Mouse (Mus musculus) MEL (cell line): ENCODE measurements around the gene Hist3h2a.

Source experiments
- CTCF ChIP-seq, 3 experiments: IDR thresholded peaks in 2 of 3; conservative IDR thresholded peaks in 1 of 3; 2 replicates each; pipeline ENCODE4 v1.5.1; 2011 to 2012; ENCODE audit warnings: low read length in 3 of 3, low read depth in 2 of 3, mild to moderate bottlenecking in 2 of 3, improper control_type of control experiment in 1 of 3, inconsistent platforms in 1 of 3, mixed read lengths in 1 of 3, moderate library complexity in 1 of 3; ENCODE audit not compliant: control insufficient read depth in 1 of 3, insufficient read depth in 1 of 3, poor library complexity in 1 of 3, severe bottlenecking in 1 of 3
- MAX ChIP-seq: IDR thresholded peaks from 2 replicates; pipeline ENCODE4 v1.6.1; 2011; ENCODE audit warnings: low read length, improper control_type of control experiment
- POLR2A ChIP-seq, 2 experiments: IDR thresholded peaks; 2 replicates each; pipeline ENCODE4 v1.6.1; 2011 to 2012; ENCODE audit warnings: low read length in 2 of 2, mild to moderate bottlenecking in 2 of 2, control low read depth in 1 of 2, improper control_type of control experiment in 1 of 2, low read depth in 1 of 2, moderate library complexity in 1 of 2; ENCODE audit not compliant: control insufficient read depth in 1 of 2, insufficient read depth in 1 of 2, poor library complexity in 1 of 2
- UBTF ChIP-seq: IDR thresholded peaks from 2 replicates; pipeline ENCODE4 v1.6.1; 2012; ENCODE audit warnings: low read depth, mild to moderate bottlenecking, inconsistent platforms, low read length, improper control_type of control experiment, moderate library complexity, borderline replicate concordance; ENCODE audit not compliant: insufficient read depth
- ZKSCAN1 ChIP-seq: IDR thresholded peaks from 2 replicates; pipeline ENCODE4 v1.6.1; 2012; ENCODE audit warnings: low read depth, mild to moderate bottlenecking, inconsistent platforms, low read length, improper control_type of control experiment, moderate library complexity

GRCm38 (mm10) chr11:58999830-59000229 lies 45.3 kb downstream of the Hist3h2a start:
- TF ChIP-seq POLR2A (IDR thresholded peaks at IDR 0.05; ENCODE audit: control insufficient read depth in 1 of 2, insufficient read depth in 1 of 2, low read depth in 1 of 2, low read length in 2 of 2, poor library complexity in 1 of 2): no peak
- TF ChIP-seq MAX: no peak
- TF ChIP-seq ZKSCAN1: no peak
- no peak for TF ChIP-seq UBTF
- TF ChIP-seq CTCF (IDR thresholded peaks at IDR 0.05 in 2 of 3, conservative IDR thresholded peaks at IDR 0.05 in 1 of 3; ENCODE audit: control insufficient read depth in 1 of 3, insufficient read depth in 1 of 3, low read depth in 2 of 3, low read length in 3 of 3, poor library complexity in 1 of 3, severe bottlenecking in 1 of 3): no peak
